Mouse (Mus musculus): ENCODE measurements around the gene BC004004. TPM values are rescaled to one million over a fixed set of nuclear protein-coding genes. Genes with fewer than 3 reads are reported as not detected.

BC004004 gene
- total RNA-seq (2014; rRNA removed) (181 and 262 TPM in 2 replicates), polyA plus RNA-seq (2015; fragmentation: Nextera tagmentation; extraction: Ambion mirVana) (139 and 145 TPM in 2 replicates)

DNA sequence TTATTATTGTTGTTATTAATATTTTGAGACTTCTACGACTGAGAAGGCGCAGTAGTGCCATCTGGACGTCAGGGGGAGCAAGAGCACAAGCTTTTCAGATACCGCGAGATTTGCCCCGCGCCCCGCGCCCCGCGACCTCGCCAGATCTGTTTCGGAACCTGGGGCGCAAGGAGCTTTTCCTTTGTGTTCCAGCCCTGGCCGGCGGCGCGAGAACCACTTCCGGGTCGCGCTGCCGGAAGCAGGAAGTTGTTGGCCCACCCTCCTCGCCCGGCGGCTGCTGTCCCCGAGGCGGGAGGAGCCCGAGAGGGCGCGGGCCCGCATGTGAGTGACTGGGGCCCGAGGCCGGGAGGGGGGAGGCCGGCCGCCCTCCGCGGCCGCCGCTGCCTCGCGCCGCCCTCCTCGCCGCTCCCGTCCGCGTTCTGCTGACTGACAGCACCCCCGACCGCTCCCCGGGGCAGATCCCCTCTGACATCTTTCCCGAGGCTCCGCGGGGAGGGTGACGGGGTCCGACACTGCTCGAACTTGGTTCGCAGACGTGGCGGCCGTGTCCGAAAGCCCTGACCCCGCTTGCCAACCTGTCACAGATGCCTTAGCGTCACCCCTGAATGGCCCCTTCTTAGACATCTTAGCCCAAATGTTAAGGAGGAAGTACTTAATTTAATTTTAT lies at the start of gene BC004004:
Gene BC004004 (plus strand): TSS at position 107 of the 667 bp plus-strand sequence.
- Histone ChIP-seq H3K4me2 (ENCODE audit: low read depth, low read length) (peak within 1 kb of the TSS; percentile 66), H3K9me3 (ENCODE audit: low read length) (no peaks in the 10 kb centered on the region), H3K4me3 (ENCODE audit: low read length) (peak within 1 kb of the TSS; percentile 81), H3K36me3 (ENCODE audit: insufficient read depth, low read length) (no peaks in the 10 kb centered on the region), H3K9ac (replicated peaks; ENCODE audit: low read length) (peak within 1 kb of the TSS; percentile 91), H3K27ac (peak within 1 kb of the TSS; percentile 91), H3K4me1 (ENCODE audit: insufficient read depth, low read length) (peaks cover 4% of the 10 kb centered on the region; the same call in 1 of the 2 replicates), H3K27me3 (ENCODE audit: insufficient read depth, low read length) (no peaks in the 10 kb centered on the region)
- peak; percentile 77 for TF ChIP-seq CTCF (IDR thresholded peaks at IDR 0.05; ENCODE audit: low read depth)
- DNase-seq (ENCODE audit: low spot score) (peak; percentile 98), ATAC-seq (peak; percentile 92)
- under 1% methylated on average over 54 of the region's 63 CpGs for WGBS

GRCm38 (mm10) chr17:29220631-29221030 lies 48.0 kb upstream of the BC004004 start:
- 62% methylated on average over 14 of the region's 14 CpGs for WGBS
- Histone ChIP-seq H3K27ac (no peak overlapping the region), H3K27me3 (ENCODE audit: insufficient read depth, low read length) (no peaks in the 10 kb centered on the region), H3K9ac (replicated peaks; ENCODE audit: low read length) (no peak overlapping the region), H3K36me3 (ENCODE audit: insufficient read depth, low read length) (no peaks in the 10 kb centered on the region), H3K4me1 (ENCODE audit: insufficient read depth, low read length) (no peaks in the 10 kb centered on the region), H3K4me2 (ENCODE audit: low read depth, low read length) (no peak overlapping the region), H3K4me3 (ENCODE audit: low read length) (no peak overlapping the region), H3K9me3 (ENCODE audit: low read length) (no peaks in the 10 kb centered on the region)
- ATAC-seq (no peak), DNase-seq (ENCODE audit: low spot score) (peak; percentile 18)
- TF ChIP-seq CTCF (IDR thresholded peaks at IDR 0.05; ENCODE audit: low read depth), result no peak

GRCm38 (mm10) chr17:29231109-29231508 lies 37.5 kb upstream of the BC004004 start:
- no peaks in the 10 kb centered on the region for H3K9me3 ChIP-seq (ENCODE audit: low read length)
- WGBS, result 74% methylated on average over 10 of the region's 10 CpGs
- no peak overlapping the region for H3K4me3 ChIP-seq (ENCODE audit: low read length)
- no peak for TF ChIP-seq CTCF (IDR thresholded peaks at IDR 0.05; ENCODE audit: low read depth)
- no peak overlapping the region for H3K4me2 ChIP-seq (ENCODE audit: low read depth, low read length)
- H3K4me1 ChIP-seq (ENCODE audit: insufficient read depth, low read length), result no peaks in the 10 kb centered on the region; the same call in 1 of the 2 replicates
- no peaks in the 10 kb centered on the region for H3K27me3 ChIP-seq (ENCODE audit: insufficient read depth, low read length)
- no peak overlapping the region for H3K27ac ChIP-seq
- H3K36me3 ChIP-seq (ENCODE audit: insufficient read depth, low read length), result no peaks in the 10 kb centered on the region
- no peak for ATAC-seq
- DNase-seq (ENCODE audit: low spot score), result no peak
- H3K9ac ChIP-seq (replicated peaks; ENCODE audit: low read length), result no peak overlapping the region

GRCm38 (mm10) chr17:29236111-29236510 lies 32.5 kb upstream of the BC004004 start:
- Histone ChIP-seq H3K36me3 (ENCODE audit: insufficient read depth, low read length) (no peaks in the 10 kb centered on the region), H3K9me3 (ENCODE audit: low read length) (no peaks in the 10 kb centered on the region), H3K27me3 (ENCODE audit: insufficient read depth, low read length) (no peaks in the 10 kb centered on the region), H3K4me2 (ENCODE audit: low read depth, low read length) (peak overlapping the region; percentile 99), H3K9ac (replicated peaks; ENCODE audit: low read length) (no peak overlapping the region), H3K27ac (no peak overlapping the region), H3K4me3 (ENCODE audit: low read length) (no peak overlapping the region), H3K4me1 (ENCODE audit: insufficient read depth, low read length) (peaks cover 8% of the 10 kb centered on the region)
- no peak for TF ChIP-seq CTCF (IDR thresholded peaks at IDR 0.05; ENCODE audit: low read depth)
- WGBS, result 76% methylated on average over 7 of the region's 7 CpGs
- DNase-seq (ENCODE audit: low spot score) (no peak), ATAC-seq (no peak)

GRCm38 (mm10) chr17:29237267-29237771 lies 31.3 kb upstream of the BC004004 start:
- Histone ChIP-seq H3K36me3 (ENCODE audit: insufficient read depth, low read length) (no peaks in the 10 kb centered on the region), H3K4me1 (ENCODE audit: insufficient read depth, low read length) (peaks cover 8% of the 10 kb centered on the region), H3K27ac (0 out of 2 replicates have a peak overlapping the region, but pooled peaks have one; percentile 62), H3K4me2 (ENCODE audit: low read depth, low read length) (peak overlapping the region; percentile 99), H3K4me3 (ENCODE audit: low read length) (peak overlapping the region; percentile 71), H3K27me3 (ENCODE audit: insufficient read depth, low read length) (no peaks in the 10 kb centered on the region), H3K9ac (replicated peaks; ENCODE audit: low read length) (peak overlapping the region; percentile 72), H3K9me3 (ENCODE audit: low read length) (no peaks in the 10 kb centered on the region)
- no peak for ATAC-seq
- no peak for DNase-seq (ENCODE audit: low spot score)
- no peak for TF ChIP-seq CTCF (IDR thresholded peaks at IDR 0.05; ENCODE audit: low read depth)
- under 1% methylated on average over 32 of the region's 32 CpGs for WGBS

DNA sequence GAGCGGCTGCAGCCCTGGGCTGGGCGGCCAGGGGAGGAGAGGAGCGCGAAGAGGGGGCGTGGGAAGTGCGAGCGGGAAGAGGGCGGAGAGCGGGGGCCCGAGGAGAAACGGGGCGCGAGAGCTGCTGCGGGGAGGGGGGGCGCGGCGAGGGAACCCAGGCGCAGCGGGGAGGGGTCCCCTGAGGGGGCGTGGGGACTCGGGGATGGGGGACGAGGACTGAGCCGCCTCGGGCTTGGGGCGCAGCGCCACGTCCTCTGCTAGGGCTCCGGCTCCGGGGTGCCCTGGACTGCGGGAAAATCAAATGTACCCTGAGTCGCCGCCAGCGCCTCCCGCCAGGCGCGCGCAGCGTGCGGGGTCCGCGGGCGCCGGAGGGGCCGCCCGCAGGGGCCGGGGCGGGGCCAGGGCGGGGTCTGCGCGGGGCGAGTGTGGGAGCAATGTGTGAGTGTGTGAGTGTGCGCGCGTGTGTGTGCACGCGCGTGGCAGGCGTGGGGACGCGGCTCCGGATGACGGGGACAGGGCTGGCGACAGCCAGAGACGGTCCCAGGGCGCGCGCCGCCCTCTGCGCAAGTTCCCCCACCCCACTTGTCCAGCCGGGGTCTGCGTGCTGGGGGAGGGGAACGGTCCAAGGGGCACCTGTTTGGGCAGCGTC lies 30.7 kb upstream of the BC004004 start, which contains the start of gene Cpne5:
Gene Cpne5 (minus strand): TSS at position 396 of the 649 bp plus-strand sequence.
- Histone ChIP-seq H3K4me2 (ENCODE audit: low read depth, low read length) (peak within 1 kb of the TSS; percentile 99), H3K27me3 (ENCODE audit: insufficient read depth, low read length) (no peaks in the 10 kb centered on the region), H3K9ac (replicated peaks; ENCODE audit: low read length) (peak within 1 kb of the TSS; percentile 72), H3K27ac (peak within 1 kb of the TSS; percentile 62; the same call in 1 of the 2 replicates), H3K4me1 (ENCODE audit: insufficient read depth, low read length) (peaks cover 8% of the 10 kb centered on the region), H3K36me3 (ENCODE audit: insufficient read depth, low read length) (no peaks in the 10 kb centered on the region), H3K9me3 (ENCODE audit: low read length) (no peaks in the 10 kb centered on the region), H3K4me3 (ENCODE audit: low read length) (peak within 1 kb of the TSS; percentile 71)
- no peak for TF ChIP-seq CTCF (IDR thresholded peaks at IDR 0.05; ENCODE audit: low read depth)
- 3% methylated on average over 53 of the region's 73 CpGs for WGBS
- DNase-seq (ENCODE audit: low spot score) (peak; percentile 65), ATAC-seq (peak; percentile 81)
